Mouse (Mus musculus): Measurements from ENCODE around the gene Olfr459. TPM values are rescaled to one million over a fixed set of nuclear protein-coding genes. Genes with fewer than 3 reads are reported as not detected.

Gene Olfr459
- polyA plus RNA-seq (2014; fragmentation: Illumina TruSeq; extraction: RNeasy Lipid Tissue Mini Kit (QIAGEN cat#74804); ENCODE audit: low read depth, low replicate concordance): not detected

GRCm38 (mm10) chr6:41775077-41775476 lies at the start of gene Olfr459:
Olfr459 (minus strand) TSS chr6:41775177.

Other genes starting within 250 kb of the Olfr459 start
- gene Ephb6, start 169.7 kb downstream of the Olfr459 start, polyA plus RNA-seq (2014; fragmentation: Illumina TruSeq; extraction: RNeasy Lipid Tissue Mini Kit (QIAGEN cat#74804); ENCODE audit: low read depth, low replicate concordance): 29.8 TPM
- gene Trpv6, start 138.8 kb downstream of the Olfr459 start, polyA plus RNA-seq (2014; fragmentation: Illumina TruSeq; extraction: RNeasy Lipid Tissue Mini Kit (QIAGEN cat#74804); ENCODE audit: low read depth, low replicate concordance): 27.6 TPM
- not detected for gene Trpv5, start 94.4 kb downstream of the Olfr459 start, polyA plus RNA-seq (2014; fragmentation: Illumina TruSeq; extraction: RNeasy Lipid Tissue Mini Kit (QIAGEN cat#74804); ENCODE audit: low read depth, low replicate concordance)
- gene Llcfc1, start 90.7 kb downstream of the Olfr459 start, polyA plus RNA-seq (2014; fragmentation: Illumina TruSeq; extraction: RNeasy Lipid Tissue Mini Kit (QIAGEN cat#74804); ENCODE audit: low read depth, low replicate concordance): 11.7 TPM
- not detected for gene Kel, start 70.8 kb downstream of the Olfr459 start, polyA plus RNA-seq (2014; fragmentation: Illumina TruSeq; extraction: RNeasy Lipid Tissue Mini Kit (QIAGEN cat#74804); ENCODE audit: low read depth, low replicate concordance)
- not detected for gene Pip, start 72.4 kb upstream of the Olfr459 start, polyA plus RNA-seq (2014; fragmentation: Illumina TruSeq; extraction: RNeasy Lipid Tissue Mini Kit (QIAGEN cat#74804); ENCODE audit: low read depth, low replicate concordance)
- gene Sval2, start 77.8 kb upstream of the Olfr459 start, polyA plus RNA-seq (2014; fragmentation: Illumina TruSeq; extraction: RNeasy Lipid Tissue Mini Kit (QIAGEN cat#74804); ENCODE audit: low read depth, low replicate concordance): not detected
- not detected for gene Sval1, start 176.5 kb upstream of the Olfr459 start, polyA plus RNA-seq (2014; fragmentation: Illumina TruSeq; extraction: RNeasy Lipid Tissue Mini Kit (QIAGEN cat#74804); ENCODE audit: low read depth, low replicate concordance)
- gene Sval3, start 193.0 kb upstream of the Olfr459 start, polyA plus RNA-seq (2014; fragmentation: Illumina TruSeq; extraction: RNeasy Lipid Tissue Mini Kit (QIAGEN cat#74804); ENCODE audit: low read depth, low replicate concordance): not detected